Mouse (Mus musculus): ENCODE results near the gene Zic2. TPM values are rescaled to one million over a fixed set of nuclear protein-coding genes. Genes with fewer than 3 reads are reported as not detected.
"Not testable (repeated sequence)": the region's sequence is repeated elsewhere in the genome, so short reads cannot be mapped to it uniquely, and the experiment has no call there.

Gene Zic2
- polyA plus RNA-seq, 1 experiment: not detected

DNA sequence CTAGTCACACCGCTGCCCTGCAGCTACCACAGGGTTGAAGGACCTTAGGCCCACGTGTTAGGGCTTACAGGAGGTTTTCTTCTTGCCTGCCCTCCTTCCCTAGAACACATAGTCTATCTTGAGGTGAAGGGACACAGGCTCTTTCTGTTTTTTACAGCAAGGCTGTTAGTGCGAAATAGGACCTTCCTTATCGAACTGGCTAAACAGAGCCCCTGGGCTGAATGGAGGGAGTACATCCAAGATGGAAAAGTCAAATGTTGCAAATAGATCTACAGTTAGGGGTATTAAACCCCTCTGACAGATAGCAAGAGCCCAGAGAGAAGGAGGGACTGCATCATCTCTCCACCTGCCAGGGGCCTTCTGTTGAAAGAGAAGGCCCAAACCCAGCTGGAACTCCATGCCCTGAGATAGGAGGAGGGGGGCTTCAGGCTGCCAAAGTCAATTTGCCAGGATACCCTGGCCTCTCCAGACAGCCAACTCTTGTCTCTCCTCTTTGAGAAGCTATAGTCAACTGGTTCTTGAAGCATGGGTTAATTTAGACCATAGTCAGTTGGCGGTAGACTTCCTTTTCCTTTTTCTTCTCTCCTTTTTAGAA lies 23.6 kb upstream of the Zic2 start:
- TF ChIP-seq CTCF (IDR thresholded peaks at IDR 0.05; ENCODE audit: low read depth, low read length) (no peak), POLR2A (IDR thresholded peaks at IDR 0.05; ENCODE audit: borderline replicate concordance, low read depth, low read length) (no peak)
- no peak overlapping the region for H3K4me3 ChIP-seq (ENCODE audit: insufficient read depth, low read length)
- H3K27ac ChIP-seq (ENCODE audit: insufficient read depth, low read depth, low read length): no peak overlapping the region
- no peaks in the 10 kb centered on the region for H3K4me1 ChIP-seq (ENCODE audit: control insufficient read depth, insufficient read depth, low read length)

DNA sequence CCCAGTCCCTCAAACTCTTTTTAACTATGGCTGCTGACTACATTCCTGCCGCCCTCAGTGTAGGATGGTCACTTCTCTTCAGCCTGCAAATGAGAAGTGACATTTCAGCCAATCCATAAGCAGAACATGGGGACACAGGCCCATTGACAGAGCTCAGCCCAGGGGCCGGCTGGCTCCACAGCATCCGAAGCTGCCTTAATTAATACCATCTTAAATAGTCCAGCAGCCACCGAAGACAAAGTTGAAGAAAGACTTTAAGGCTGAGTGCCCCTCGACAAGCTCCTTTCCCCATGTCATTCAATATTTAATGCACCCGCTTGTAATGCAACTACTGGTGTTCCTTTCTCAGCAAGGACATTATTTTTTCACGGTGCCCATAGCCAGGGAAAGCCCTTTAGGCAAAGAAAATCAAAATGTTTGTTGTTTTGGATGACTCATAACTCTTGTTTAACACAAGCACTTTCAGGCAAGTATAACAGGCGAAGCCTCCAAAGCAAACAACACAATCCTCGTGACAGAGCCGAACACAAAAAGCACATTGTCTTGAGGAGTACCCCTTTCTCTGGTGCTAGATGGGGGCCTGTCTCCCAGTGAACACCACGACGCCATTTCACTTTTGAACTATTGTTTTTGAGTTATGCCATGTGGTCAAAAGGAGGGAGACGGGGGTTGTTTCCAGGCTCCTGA lies 22.4 kb upstream of the Zic2 start:
- Histone ChIP-seq H3K4me3 (ENCODE audit: insufficient read depth, low read length) (no peak overlapping the region), H3K27ac (ENCODE audit: insufficient read depth, low read depth, low read length) (no peak overlapping the region), H3K4me1 (ENCODE audit: control insufficient read depth, insufficient read depth, low read length) (no peaks in the 10 kb centered on the region)
- TF ChIP-seq CTCF (IDR thresholded peaks at IDR 0.05; ENCODE audit: low read depth, low read length): no peak
- no peak for TF ChIP-seq POLR2A (IDR thresholded peaks at IDR 0.05; ENCODE audit: borderline replicate concordance, low read depth, low read length)

DNA sequence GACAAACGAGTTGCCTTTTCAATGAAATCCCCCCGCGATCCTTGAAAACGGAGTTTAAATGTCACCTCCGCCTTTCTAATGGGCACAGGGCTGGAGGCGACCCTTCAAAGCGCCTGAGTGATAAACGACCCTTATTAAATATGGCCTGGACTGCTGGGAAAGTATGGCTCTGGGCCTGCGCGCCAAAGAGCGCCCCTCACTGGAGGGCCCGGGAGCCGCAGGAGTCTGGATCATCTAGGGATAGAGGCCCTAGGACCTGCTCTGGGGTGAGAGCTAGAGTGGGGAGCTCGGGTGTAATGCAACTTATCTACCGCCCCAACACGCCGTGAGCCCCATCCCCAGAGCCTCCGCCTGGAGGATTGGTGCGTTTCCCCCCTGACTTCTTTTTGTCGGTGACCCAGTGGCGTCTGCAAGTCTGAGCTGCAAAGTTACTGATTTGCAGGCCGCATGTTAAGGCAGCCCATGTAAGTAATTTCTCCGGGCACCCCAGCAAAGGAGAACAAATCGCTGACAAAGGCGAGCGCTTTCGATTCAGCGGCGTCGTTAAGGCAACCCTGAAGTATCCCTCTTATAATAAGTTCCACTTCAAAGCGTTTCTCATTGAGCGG lies 21.7 kb upstream of the Zic2 start:
- H3K4me1 ChIP-seq (ENCODE audit: control insufficient read depth, insufficient read depth, low read length): no peaks in the 10 kb centered on the region
- H3K27ac ChIP-seq (ENCODE audit: insufficient read depth, low read depth, low read length): no peak overlapping the region
- TF ChIP-seq CTCF (IDR thresholded peaks at IDR 0.05; ENCODE audit: low read depth, low read length): no peak
- TF ChIP-seq POLR2A (IDR thresholded peaks at IDR 0.05; ENCODE audit: borderline replicate concordance, low read depth, low read length): no peak
- H3K4me3 ChIP-seq (ENCODE audit: insufficient read depth, low read length): peak overlapping the region; percentile 60

DNA sequence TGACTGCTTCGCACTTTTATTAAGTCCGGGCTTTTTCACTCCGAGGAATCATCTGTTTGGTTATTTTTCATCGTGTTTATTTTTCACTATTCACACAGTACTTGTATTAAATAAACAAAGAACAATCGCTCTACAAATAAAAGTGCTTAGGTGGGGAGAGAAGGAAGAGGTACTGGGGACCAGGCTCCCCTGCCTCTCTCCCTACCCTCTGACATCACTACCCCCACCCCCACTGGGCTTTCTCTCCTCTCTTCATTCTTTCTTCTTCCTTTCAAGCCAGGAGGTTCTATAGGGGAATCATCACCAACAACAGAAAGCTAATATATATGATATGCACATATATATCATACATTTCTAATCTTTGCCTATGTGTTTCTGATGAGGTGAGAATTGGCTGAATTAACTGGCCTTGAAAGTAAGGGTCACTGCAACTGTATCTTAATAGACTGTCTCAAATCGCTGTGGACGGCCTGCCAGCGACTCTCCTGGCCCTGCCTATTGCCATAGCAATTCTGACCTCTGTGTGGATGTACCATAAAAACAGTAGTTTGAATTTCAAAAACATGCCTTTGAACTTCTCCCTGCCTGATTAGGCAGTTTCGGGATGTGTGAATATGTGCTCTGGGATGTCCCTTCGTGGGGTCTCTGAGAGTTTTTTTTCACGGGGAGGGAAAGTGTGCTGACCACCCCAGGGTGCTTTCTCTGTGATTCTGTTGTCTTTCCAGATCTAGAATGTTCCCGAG lies 21.1 kb upstream of the Zic2 start:
- H3K27ac ChIP-seq (ENCODE audit: insufficient read depth, low read depth, low read length): no peak overlapping the region
- no peaks in the 10 kb centered on the region for H3K4me1 ChIP-seq (ENCODE audit: control insufficient read depth, insufficient read depth, low read length)
- H3K4me3 ChIP-seq (ENCODE audit: insufficient read depth, low read length): peak overlapping the region; percentile 60
- TF ChIP-seq POLR2A (IDR thresholded peaks at IDR 0.05; ENCODE audit: borderline replicate concordance, low read depth, low read length) (no peak), CTCF (IDR thresholded peaks at IDR 0.05; ENCODE audit: low read depth, low read length) (no peak)

DNA sequence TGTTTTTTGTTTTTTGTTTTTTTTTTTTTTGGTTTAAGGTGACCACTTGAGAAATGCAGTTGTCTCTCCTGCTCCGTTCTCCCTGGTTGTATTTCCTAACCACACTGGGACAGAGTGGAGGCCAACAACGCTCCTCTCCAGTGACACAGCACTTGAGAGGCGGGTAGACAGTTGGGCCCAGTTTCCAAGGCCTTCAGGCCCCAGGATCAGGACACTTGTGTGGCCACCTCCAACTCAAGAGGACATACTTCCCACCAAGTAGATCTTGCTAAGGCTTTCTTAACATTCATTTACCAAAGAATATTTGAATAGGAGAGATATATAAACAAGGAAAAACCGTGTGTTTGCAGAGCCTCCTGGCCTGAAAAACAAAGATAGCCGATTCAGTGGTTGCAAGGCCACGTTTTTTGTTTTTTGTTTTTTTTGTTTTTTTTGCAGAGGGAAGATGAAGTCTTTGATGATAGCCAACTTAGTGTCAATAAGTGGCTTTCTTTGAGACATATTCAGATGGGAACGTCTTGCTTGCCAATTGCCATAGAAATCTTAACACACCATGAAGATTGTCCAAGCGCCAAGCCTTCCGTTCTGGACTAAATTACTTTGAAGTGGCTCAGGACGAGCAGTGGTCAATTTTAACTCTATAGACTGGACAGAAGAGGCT lies 20.2 kb upstream of the Zic2 start:
- TF ChIP-seq CTCF (IDR thresholded peaks at IDR 0.05; ENCODE audit: low read depth, low read length) (no peak), POLR2A (IDR thresholded peaks at IDR 0.05; ENCODE audit: borderline replicate concordance, low read depth, low read length) (no peak)
- H3K4me3 ChIP-seq (ENCODE audit: insufficient read depth, low read length): no peak overlapping the region
- no peak overlapping the region for H3K27ac ChIP-seq (ENCODE audit: insufficient read depth, low read depth, low read length)
- no peaks in the 10 kb centered on the region for H3K4me1 ChIP-seq (ENCODE audit: control insufficient read depth, insufficient read depth, low read length)

DNA sequence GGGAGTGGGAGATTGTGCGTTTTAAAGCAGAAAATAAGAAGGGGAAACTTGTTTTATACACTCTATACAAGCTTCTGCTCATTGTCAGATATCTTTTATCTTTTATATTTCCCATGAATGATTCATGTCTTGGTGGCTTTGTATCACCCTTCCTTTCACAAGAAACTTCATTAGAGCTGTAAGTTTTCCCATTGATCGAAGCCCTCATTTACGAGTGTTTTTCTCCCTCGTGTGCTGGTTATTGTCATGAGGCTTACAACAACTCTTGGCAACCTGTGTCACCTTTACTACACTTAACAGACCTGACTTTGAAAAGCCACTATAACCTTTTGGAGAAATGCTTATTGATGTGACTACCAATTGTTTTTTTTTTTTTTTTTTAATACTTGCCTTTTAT lies 19.7 kb upstream of the Zic2 start:
- Histone ChIP-seq H3K4me3 (ENCODE audit: insufficient read depth, low read length) (no peak overlapping the region), H3K27ac (ENCODE audit: insufficient read depth, low read depth, low read length) (no peak overlapping the region), H3K4me1 (ENCODE audit: control insufficient read depth, insufficient read depth, low read length) (no peaks in the 10 kb centered on the region)
- TF ChIP-seq POLR2A (IDR thresholded peaks at IDR 0.05; ENCODE audit: borderline replicate concordance, low read depth, low read length) (no peak), CTCF (IDR thresholded peaks at IDR 0.05; ENCODE audit: low read depth, low read length) (no peak)

DNA sequence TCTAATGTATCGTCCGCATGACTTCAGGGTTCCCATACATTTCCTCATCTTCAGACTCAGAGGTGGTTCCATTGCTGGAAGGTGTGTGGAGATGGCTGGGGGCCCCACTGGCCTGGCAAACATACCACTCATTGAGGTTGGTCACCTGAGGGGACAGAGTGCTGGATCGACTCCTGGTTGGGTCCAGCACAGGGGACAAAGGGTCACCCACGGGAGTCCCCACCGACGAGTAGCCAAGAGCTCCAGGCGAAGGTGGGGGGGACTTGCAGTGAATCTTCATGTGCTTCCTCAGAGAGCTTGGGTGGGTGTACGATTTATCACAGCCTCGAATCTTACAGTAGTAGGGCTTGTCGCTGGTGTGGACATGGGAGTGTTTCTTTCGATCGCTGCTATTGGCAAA lies 15.9 kb upstream of the Zic2 start:
- H3K27ac ChIP-seq (ENCODE audit: insufficient read depth, low read depth, low read length); H3K4me3 ChIP-seq (ENCODE audit: insufficient read depth, low read length); H3K4me1 ChIP-seq (ENCODE audit: control insufficient read depth, insufficient read depth, low read length): not testable (repeated sequence)

DNA sequence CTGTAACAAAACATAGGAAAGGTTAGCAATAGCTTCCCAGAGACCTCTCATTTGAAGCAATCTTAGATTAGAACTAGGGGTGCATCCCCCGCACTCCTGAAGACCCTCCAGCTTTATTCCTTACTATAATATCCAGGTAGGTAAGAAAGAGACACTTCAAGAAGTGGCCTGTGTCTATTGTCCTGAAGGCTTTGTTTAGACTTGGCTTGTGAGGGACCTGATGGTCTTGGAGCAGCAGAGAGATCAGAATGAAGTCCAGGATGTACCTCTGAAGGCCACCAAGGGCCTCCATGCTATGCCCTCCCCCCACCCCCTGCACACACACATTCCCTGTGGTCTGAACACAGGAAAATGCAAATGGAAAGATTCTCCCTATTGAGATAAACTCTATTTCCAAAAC lies 15.5 kb upstream of the Zic2 start:
- H3K27ac ChIP-seq (ENCODE audit: insufficient read depth, low read depth, low read length): no peak overlapping the region
- no peaks in the 10 kb centered on the region for H3K4me1 ChIP-seq (ENCODE audit: control insufficient read depth, insufficient read depth, low read length)
- TF ChIP-seq CTCF (IDR thresholded peaks at IDR 0.05; ENCODE audit: low read depth, low read length) (no peak), POLR2A (IDR thresholded peaks at IDR 0.05; ENCODE audit: borderline replicate concordance, low read depth, low read length) (no peak)
- H3K4me3 ChIP-seq (ENCODE audit: insufficient read depth, low read length): no peak overlapping the region

DNA sequence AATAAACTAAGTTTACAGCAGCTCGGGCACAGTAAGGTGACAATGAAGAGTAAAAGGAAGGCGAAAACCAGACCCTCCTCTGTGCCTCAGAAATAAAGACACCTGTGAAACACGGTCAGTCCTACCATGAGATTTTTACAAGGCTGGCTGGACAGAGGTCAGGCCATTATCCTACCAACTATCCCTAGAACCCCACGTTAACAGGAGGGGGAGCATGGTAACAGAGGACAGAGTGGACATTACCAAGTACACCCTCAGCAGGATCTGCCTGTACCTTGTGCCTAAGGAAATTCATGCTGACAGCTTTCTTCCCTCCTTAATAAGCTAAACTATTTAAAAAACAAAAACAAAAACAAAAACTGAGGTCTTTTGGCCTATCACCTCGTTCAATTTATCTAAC lies 15.0 kb upstream of the Zic2 start:
- Histone ChIP-seq H3K4me1 (ENCODE audit: control insufficient read depth, insufficient read depth, low read length) (no peaks in the 10 kb centered on the region), H3K4me3 (ENCODE audit: insufficient read depth, low read length) (no peak overlapping the region), H3K27ac (ENCODE audit: insufficient read depth, low read depth, low read length) (no peak overlapping the region)
- TF ChIP-seq POLR2A (IDR thresholded peaks at IDR 0.05; ENCODE audit: borderline replicate concordance, low read depth, low read length): no peak
- no peak for TF ChIP-seq CTCF (IDR thresholded peaks at IDR 0.05; ENCODE audit: low read depth, low read length)
